Mouse (Mus musculus) embryo, embryonic 9.5 days (tissue): Measurements from ENCODE around the gene Phactr2.

ENCODE experiments used
- DNase-seq: peaks from one replicate; pipeline ENCODE4 v3.0.0-alpha.2; 2017; ENCODE audit errors: extremely low spot score

The Phactr2 gene

DNA sequence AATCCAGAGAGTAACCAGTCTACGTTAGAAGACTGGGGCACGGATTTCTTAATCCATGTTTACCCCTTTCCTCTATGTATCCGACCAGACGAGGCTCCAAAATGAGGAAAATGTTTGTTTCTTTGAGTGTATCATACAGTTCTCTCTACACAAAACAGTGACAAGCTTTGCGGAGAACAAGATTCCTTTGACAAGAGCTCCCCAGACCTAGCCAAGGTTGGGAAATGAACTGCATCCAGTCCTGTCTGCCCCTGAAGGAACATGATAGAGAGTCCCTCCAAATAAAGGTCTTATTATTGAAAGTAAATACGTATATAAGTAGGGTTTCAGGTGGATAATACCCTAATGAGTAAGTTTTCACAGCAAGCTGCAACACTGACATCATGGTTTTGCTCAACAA, 199.1 kb downstream of the Phactr2 start:
- DNase-seq, result no peak

DNA sequence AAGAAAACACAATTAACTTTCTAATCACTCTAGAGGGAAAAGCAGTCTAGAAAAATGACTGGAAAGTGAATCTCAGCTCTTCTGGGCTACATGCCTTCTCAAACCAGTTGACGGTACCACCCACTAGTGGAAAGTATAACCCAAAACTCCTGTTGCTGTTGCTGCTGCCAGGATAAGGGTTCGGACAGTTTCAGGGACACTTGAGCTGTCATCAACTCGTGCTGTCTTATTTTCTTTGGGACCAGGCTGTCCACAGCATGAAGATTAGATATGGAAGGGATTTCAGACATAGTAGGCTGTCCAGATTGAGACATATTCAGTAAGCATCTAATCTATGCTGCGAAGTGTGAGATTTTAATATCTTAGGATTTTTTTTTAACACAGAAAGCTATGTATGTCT, 199.5 kb downstream of the Phactr2 start:
- no peak for DNase-seq

DNA sequence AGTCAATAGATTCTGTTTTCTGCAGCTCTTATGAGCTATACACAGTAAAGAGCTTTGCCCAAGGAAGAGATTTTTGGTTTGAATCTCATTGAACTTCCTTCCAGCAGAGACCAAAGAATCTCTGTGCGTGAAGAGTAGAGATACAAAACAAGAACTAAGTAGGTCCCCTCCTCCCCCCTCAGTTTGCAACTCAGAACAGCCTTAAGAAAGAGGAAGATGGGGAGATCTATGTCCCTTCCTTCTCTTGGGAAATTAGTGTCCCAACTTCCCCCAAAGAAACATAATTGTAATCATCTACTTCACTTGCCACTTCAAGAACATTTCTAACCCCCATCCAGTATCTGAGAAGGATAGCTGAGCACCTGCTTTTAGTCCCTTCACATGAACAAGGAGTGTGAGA, 200.5 kb downstream of the Phactr2 start:
- no peak for DNase-seq

DNA sequence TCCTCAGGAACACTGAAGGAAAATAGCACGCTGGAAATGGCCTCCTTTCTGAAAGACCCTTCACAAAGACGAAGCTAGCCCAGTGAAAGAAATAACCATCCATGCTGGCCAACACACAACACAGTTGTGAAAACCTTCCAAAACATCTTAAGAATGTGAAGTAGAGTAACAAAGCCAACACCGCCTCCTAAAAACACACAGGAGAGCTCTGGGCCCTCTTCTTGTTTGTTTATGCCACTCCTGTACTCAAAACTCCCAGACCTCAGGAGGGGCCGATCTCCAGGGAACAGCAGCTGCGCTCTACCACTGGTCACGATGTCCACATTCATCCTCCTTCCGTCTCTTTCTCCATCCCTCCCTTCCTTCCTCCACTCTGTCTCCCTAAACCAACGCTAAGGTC, 202.5 kb downstream of the Phactr2 start:
- no peak for DNase-seq

DNA sequence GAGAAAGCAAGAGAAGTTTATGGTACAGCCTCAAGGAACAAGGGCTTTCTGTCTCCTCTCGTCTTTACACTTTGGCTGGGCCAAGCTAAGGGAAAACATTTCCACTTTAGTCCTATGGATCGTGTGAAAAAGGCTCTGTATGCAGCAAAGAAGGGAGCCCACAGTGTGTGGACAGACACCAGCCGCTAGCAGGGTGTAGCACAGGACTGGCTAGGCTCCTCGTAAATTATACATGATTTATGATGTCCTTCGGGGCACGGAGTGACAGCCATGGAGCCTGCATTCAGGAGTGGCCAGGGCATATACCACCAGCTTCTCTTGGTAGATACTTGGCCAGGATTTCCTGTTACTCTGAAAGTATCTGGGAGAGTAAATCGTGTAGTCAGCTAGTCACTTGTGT, 203.1 kb downstream of the Phactr2 start:
- DNase-seq, result no peak

DNA sequence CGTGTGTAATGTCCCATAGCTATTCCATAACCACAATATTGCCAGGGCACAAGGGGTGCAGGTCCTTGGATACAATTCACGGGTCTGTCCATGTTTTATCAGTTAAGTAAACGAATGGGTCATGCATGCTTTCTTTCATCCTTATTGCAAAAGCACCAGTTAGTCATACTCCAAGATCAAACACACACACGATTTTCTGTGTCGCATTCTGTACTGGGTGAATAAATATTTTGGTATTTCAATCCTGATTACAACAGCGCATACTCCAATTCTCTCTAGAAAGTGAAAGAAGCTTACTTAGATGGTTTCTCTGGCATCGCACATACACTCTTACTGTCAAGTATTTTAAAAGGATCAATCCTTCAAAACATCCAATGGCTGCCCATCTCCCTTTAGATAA, 203.9 kb downstream of the Phactr2 start:
- no peak for DNase-seq

DNA sequence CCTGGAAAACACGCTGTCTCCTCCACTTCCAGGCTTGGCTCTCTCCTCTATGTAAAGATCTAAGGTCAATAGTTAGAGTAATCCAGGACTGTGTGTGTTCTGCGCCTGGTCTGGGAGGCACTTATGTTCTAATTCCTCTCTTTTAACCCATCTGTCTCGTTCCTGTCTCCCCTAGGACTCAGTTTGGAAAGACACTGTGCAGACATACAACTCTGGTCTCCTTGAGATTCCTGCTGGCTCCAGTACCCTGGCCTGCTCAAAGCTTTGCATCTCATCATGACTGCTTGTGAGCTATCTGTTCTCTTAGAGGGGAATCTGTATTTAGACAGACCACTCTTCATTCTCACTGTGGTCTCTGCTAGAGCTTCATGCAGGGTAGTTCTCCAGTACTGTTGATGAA, 215.0 kb downstream of the Phactr2 start:
- no peak for DNase-seq

DNA sequence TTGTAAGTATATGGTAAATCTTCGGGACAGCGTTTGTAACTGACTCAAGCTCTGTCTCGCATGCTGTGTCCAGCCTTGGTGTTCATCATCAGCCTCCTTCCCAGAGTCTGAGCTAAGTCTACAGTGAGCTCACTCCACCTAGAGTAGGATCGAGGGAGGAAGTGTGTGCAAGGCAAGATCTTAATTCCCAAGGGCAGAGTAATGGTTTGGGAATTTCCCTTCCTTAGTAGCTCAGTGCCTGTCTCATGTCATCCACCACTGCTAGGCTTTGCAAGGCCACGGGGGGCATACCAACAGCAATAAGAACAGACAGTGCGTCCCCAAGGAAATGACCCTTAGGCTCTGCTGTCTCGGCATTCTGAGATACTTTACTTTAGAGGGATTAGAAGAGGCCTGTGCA, 218.0 kb downstream of the Phactr2 start:
- DNase-seq, result peak; percentile 9

DNA sequence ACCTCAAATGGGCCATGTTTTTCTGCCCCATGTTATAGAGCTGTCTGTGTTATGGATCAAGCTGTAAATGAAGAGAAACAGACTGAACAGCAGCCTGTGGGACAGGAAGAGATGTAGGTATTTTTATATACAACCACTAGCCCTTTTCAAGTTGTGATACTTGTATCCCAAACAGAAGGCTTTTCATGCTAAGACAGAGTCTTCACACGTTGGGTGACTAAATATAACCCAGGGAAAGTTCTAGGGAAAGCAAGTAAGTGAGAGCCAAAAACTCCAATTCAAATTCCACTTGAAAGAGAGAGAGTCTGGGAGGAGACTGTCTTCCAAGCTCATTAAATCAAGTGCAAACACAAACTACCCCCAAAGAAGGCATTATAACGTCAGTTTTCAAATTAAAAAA, 223.9 kb downstream of the Phactr2 start:
- DNase-seq, result no peak

DNA sequence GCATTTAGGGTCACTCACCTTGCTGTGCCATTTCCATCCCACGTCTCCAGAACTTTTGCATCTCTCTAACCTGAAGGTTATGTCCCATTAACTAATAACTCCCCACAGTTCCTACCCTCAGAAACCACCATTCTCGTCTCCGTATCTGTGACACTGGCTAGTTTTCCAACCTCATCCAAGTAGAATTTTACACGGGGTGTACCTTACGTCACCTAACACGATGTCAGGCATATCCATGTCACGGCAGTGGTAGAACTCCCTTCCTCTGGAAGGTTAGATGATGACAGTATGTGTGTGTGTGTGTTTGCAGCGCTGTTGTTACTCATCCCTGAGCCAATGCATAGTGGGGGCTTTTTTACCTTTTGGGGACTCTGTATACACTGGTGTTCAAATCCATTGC, 225.1 kb downstream of the Phactr2 start:
- no peak for DNase-seq

DNA sequence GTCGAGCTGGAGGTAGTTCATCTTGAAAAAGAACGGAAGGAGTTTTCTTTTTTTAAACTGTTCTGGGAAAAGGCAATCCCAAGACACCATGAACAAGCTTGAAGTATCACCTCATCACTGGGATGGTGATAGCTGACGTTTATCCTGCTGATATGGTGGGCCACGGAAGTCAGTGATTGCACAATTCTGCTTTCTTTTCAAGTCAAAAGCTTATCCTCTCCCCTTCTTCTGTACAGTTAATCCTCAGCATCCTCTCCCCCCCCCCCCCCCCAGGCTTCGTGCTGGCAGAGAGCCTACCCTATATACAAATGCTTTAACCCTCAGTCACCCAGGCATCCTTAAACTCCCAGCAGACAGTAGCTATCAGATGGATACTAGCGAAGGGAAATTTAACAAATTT, 228.5 kb downstream of the Phactr2 start:
- DNase-seq, result no peak

DNA sequence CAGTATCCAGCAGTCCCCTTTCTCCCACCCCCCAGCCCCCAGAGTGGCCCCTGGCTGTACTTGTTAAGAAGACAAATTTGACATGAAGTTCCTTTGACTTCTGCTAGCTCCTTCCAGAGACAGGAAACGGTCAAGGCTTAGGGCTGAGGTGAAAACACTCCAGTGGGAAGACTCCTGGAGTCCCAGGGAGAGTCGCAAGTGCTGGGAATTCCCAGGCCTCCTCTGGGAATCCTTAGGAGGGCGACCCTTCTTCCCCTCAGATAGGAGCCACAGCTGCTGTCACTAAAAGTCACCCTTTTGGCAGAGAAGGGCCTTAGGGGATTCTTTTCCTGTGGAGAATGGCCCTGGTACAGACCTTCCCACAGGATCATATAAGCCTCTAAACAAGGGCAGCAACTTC, 230.0 kb downstream of the Phactr2 start:
- DNase-seq, result no peak

DNA sequence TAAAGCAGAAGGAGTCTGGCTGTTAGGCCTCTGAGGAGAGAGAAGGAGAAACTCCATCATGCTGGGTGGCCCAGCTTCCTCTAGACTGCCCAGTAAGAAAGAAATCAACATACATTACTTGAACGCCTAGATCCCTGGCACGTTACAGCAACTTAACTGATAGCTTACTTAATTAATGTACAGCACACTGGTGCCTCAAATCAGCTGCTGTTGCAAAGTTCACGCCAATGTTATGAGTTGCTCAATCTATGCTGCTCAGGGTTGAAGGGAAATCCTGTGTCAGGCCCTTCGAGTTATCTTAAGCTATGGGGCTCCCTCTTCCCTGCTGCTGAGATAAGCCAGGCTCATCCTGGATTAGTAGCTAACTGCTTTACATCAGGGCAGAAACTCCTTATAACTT, 233.8 kb downstream of the Phactr2 start:
- DNase-seq, result no peak

DNA sequence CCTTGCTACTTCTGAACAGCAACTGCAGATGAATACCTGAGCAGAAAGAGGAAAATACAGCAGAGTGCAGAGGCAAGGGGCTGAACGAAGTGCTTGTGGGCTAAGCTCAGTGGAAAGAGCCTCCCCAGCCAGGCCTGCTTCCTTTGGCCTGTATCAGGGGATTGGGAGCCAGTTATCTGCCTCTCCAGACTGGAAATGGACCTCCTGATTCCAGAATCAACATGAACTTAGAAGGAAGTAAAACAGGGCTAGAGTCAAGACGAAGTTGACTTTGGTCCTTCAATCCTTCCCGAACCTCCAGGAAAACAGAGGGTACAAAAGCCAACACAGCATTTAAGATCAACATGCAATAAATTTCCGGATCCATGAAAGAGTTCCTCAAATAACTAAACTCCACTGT, 236.0 kb downstream of the Phactr2 start:
- no peak for DNase-seq

DNA sequence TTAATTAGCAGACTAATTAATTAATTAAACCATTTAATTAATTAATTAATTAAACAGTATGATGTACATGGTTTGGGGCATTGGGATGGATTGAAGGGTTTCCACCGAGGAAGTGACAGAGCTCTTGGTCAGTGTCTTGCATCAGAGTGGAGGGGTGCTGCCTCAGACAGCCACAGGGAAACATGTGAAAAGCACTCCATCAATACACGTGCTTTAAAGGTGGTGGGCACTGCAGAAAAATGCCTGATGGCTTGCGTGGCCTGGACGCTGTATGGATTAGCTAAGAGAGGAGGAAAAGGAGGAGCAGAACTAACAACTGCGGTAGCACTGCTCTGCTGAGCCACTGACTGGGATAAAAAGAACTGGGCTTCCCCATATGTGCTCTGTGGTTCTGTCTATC, 237.3 kb downstream of the Phactr2 start:
- DNase-seq, result no peak

DNA sequence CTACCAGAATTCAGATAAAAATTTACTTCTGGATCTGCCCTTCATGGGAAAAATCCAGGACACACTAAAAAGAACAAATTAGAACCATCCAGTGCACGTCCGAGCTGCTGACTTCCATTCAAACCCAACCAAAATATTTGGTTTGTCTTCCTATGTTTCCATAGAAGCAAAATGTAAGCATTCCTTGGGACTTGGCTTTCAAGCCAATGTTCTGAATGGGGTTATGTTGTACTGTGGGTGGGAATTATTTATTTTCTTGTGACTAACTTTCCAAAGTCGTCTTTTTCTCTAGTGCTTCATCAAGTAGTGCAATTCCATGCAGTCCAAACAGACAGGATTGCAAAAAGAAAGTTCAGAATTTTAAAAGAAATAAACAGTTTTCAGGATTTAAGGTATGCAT, 239.7 kb downstream of the Phactr2 start:
- DNase-seq, result no peak

DNA sequence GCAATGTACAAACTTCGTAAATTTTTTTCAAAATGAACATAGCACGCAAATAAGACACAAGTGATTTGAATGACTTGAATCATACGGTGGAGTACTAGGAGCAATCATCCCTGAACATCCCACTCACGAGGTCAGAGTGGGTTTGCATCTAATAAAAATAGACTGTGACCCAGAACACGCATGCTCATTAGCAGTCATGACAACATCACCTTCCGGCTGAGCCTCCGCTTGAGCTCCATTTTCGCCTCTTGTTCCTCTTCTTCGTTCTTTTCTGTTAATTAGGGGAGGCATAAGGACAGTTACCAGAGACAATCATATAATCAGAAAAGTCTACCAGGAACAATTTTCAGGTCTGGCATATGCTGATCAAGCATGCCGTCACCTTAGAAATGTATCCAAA, 240.3 kb downstream of the Phactr2 start:
- no peak for DNase-seq

DNA sequence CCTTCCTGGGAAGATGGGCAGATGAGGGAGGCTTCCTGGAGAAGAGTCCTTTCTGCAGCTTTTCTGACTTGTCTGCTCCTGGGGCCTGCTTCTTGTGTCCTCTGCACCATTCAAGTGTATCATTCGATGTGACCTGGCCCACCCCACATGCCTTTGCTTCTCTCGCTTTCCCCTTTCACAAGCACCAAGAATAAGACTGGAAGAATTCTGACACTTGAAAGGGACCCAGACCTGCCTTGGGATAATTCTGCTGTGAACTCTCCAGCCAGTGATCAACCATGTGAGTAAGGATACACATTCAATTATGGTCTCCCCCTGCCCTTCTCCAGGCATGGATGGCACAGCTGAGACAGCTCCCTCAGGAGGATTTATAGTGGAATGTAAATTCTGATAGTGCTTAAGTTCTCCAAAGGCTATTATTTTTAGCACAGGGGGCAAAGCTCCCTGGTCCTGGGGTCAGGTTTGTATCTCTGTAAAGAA, 241.0 kb downstream of the Phactr2 start:
- DNase-seq, result no peak

DNA sequence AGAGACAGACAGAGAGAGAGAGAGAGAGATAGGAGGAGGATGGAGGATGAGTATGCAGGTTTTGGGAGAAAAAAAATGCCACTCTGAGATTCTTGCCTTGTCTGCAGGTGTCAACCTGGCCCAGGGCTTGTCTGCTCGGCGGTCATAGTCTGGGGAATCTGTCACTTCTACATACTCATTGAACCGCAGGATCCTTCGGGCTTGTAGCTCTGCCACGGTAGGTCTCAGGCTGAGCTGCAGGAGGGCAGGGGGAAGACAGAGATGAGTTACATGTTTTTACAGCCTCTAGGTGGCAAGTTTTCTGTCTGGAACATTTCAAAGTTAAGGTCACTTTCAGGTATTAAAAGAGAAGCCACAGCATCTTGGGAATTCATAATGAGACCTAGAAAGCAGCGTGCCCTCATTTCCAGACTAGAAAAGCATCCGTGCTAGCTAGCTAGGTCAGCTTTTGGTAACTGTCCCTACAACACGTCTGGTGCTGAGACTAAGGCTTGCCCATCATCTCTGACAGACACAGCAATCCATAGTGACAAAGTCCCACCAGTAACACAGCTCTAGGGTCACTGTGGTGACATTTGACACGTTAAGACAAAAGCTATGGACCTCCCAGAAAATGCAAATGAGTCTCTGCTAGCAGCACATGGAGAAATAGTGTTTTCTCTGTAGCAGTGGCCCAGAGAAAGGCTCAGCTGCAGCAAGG, 241.6 kb downstream of the Phactr2 start:
- DNase-seq, result peak; percentile 19

DNA sequence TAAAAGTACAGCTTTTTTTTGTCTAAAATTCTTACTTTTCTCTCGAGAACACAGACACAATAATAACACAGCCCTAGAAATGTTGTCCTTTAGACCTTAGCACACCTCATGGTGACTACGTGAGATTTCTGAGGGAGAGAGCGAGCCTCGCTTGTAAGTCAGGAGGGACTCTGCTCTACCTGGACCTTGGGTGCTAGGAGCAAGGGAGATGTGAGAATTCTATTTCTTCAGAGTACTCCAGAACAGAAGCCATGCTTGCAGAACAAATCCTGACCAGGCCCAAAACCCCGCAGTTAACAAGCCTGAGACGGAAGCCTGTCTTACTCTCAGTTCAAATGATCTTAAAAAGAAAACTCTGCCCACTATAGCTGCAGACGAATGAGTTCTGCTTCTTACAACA, 243.5 kb downstream of the Phactr2 start:
- DNase-seq, result no peak

DNA sequence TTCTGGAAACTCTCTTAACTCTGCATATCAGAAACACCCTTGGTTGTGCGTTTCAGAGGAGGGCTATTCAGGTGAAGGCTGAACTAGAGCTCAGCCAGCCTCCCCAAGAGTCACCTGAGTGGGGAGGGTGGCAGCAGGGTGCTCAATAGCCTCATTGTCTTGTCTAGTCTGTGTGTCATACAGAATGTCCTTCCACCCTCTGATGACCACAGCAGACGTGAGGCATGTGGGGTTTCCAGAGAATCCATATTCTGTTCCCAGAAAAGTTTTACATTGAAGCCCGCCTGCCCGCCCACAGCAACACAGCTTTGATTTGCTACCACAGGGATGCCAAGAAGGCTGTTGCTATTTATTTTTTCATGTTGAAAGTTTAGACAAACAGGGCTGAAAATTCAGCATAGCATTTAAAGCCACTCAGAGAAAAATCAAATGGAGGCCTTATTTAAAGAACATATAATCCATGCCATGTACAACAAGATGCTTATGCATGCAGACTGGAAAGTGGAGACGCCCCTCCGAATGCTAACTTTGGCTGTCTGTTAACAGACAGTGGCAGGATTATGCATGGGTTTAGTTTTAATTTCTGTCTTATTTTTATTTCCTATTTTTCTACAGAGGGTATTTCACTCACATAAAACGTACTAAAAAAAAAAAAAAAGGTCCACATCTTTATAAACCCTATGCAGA, 248.7 kb downstream of the Phactr2 start:
- no peak for DNase-seq

DNA sequence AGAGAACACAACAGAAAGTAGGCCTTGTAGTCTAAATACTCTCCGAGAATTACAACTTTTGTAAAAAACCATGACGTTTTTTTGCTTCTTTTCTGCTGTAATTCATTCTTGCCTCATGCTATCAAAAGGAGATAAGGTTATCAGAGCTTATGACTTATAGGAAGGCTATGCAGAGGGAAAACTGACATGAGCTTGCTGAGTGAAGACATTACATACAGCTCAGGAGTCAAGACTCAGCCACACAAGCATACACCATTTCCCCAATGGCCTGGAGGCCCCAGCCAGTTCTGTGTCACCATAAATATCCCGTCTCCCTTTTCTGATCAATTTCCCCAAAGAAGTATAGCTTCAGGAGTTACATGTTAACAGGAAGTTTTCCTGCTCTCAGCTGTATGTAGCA, 252.1 kb downstream of the Phactr2 start:
- no peak for DNase-seq

DNA sequence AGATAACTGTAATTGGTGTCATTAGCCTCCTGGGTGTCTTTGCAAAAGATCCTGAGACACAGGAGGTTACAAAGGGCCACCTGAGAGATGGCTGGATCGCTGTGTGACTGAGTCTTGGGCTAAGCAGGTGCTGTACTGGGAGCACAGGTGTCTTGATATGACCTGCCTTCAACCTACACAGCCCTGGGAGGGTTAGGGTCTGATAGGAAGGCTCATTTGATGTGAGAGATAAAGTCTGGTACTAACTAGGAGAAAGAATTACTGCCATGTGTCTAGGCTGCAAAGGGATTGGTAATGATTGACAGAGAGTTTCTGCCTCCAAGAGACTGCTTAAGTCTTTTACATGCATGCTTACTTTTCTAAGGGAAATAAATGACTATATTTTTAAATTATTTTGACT, 254.2 kb downstream of the Phactr2 start:
- DNase-seq, result no peak

DNA sequence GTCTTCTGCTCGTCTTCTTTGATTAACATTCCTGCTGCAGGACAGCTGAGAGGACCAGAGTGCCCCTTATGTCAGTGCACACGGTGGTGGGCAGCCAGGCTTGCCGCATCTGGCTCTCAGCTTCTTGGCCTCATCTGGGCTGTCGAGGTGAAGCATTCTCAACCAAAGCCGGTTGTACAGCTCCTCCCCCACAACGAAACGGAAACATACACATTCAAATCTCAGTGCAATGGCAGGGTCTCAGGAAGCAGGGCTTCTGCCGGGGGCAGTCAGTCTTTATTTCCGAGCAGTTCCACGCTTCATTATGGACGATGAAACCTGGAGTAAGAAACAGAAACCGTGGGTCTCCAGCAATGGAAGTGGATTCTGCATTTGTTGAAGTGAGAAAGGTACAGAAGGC, 260.3 kb downstream of the Phactr2 start:
- DNase-seq, result no peak
